Mouse (Mus musculus): ENCODE measurements at regions not wholly inside any gene's neighbourhood (a gene's known extent, or its start where the extent isn't known, plus 50 kb on each side); places are given as distances from the start of the nearest gene placed in this dataset.

- DNase-seq (ENCODE audit: low read depth, low spot score): no peak
These were observed 150.7 kb upstream of the Rgmb start for GRCm38 (mm10) chr17:15981558-15981957.

- DNase-seq (ENCODE audit: low read depth, low spot score): no peak
These were observed 146.7 kb upstream of the Rgmb start for GRCm38 (mm10) chr17:15977374-15978031.

- no peak for DNase-seq (ENCODE audit: low read depth, low spot score)
These were observed 140.5 kb upstream of the Rgmb start for GRCm38 (mm10) chr17:15971351-15971685.

GRCm38 (mm10) chr17:15970481-15971350 is 139.9 kb upstream of the Rgmb start:
- DNase-seq (ENCODE audit: low read depth, low spot score): no peak

- DNase-seq (ENCODE audit: low read depth, low spot score): no peak
These were observed 137.5 kb upstream of the Rgmb start for GRCm38 (mm10) chr17:15968331-15968730.

GRCm38 (mm10) chr17:15955656-15956055 is 124.8 kb upstream of the Rgmb start:
- DNase-seq (ENCODE audit: low read depth, low spot score): no peak

GRCm38 (mm10) chr17:15951641-15952040 is 120.8 kb upstream of the Rgmb start:
- no peak for DNase-seq (ENCODE audit: low read depth, low spot score)

- DNase-seq (ENCODE audit: low read depth, low spot score): no peak
These were observed 118.9 kb upstream of the Rgmb start for GRCm38 (mm10) chr17:15949753-15950152.

GRCm38 (mm10) chr17:15942378-15942777 is 111.5 kb upstream of the Rgmb start:
- no peak for DNase-seq (ENCODE audit: low read depth, low spot score)

- no peak for DNase-seq (ENCODE audit: low read depth, low spot score)
These were observed 87.8 kb upstream of the Rgmb start for GRCm38 (mm10) chr17:15918609-15919008.

GRCm38 (mm10) chr17:15898689-15899419 is 68.0 kb upstream of the Rgmb start:
- DNase-seq (ENCODE audit: low read depth, low spot score): no peak

GRCm38 (mm10) chr17:15895968-15896367 is 65.1 kb upstream of the Rgmb start:
- no peak for DNase-seq (ENCODE audit: low read depth, low spot score)

GRCm38 (mm10) chr17:15891896-15892675 is 61.2 kb upstream of the Rgmb start:
- DNase-seq (ENCODE audit: low read depth, low spot score): no peak

- DNase-seq (ENCODE audit: low read depth, low spot score): no peak
These were observed 59.8 kb upstream of the Rgmb start for GRCm38 (mm10) chr17:15890595-15891140.

- no peak for DNase-seq (ENCODE audit: low read depth, low spot score)
These were observed 52.0 kb upstream of the Rgmb start for GRCm38 (mm10) chr17:15882803-15883202.

- DNase-seq (ENCODE audit: low read depth, low spot score): no peak
These were observed 51.4 kb upstream of the Rgmb start for GRCm38 (mm10) chr17:15882245-15882644.
